Mouse (Mus musculus) ovary, adult 18-20 months (tissue): Measurements from ENCODE around the gene Hist1h3b.
A peak's percentile ranks its signal among the peaks of the same experiment; 100 is the strongest.
"Not testable (repeated sequence)": the region's sequence is repeated elsewhere in the genome, so short reads cannot be mapped to it uniquely, and the experiment has no call there.

Source experiments
- DNase-seq: peaks from one replicate; pipeline ENCODE4 v3.0.0; 2022; ENCODE audit warnings: low spot score, mixed read lengths

Hist1h3b gene

DNA sequence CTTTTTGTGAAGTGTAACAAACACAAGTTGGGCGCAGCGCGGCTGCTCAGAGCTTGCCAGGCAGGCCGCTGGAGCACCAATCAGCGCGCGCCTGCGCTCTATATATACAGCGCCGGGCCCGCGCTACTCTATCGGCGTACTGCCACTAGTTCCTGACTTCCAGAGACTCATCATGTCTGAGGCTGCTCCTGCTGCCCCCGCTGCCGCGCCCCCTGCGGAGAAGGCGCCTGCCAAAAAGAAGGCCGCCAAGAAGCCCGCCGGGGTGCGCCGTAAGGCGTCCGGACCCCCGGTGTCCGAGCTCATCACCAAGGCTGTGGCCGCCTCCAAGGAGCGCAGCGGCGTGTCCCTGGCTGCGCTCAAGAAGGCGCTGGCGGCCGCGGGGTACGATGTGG lies 13.4 kb upstream of the Hist1h3b start, which contains the start of gene Hist1h1c:
TSS of gene Hist1h1c (plus strand) at position 132 of the 392 bp plus-strand sequence.
- peak; percentile 84 for DNase-seq

DNA sequence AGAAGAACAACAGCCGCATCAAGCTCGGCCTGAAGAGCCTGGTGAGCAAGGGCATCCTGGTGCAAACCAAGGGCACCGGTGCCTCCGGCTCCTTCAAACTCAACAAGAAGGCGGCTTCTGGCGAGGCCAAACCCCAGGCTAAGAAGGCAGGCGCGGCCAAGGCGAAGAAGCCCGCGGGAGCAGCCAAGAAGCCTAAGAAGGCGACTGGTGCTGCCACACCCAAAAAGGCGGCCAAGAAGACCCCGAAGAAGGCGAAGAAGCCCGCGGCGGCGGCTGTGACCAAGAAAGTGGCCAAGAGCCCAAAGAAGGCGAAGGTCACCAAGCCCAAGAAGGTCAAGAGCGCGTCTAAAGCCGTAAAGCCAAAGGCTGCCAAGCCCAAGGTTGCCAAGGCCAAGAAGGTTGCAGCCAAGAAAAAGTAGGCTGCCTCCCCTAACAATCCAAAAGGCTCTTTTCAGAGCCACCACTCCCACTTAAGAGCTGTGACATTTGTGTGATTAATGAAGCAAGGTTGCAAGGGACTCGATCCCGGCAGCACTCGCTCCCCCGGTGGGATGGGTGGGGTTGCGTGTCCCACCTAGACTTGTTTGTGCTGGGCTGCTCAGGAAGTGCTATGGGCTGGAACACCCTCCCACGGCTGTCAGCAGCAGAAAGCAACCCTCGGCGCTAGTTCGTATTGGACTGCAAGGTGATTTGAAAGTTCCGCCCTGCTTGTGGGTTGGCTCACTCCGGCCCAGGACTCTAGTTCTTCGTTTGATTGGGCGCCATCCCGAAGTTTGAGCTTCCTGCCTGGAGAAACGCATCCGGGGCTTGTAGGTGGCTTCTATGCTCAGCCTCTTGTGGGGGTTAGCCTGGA lies 12.8 kb upstream of the Hist1h3b start:
- peak; percentile 93 for DNase-seq

GRCm38 (mm10) chr13:23739922-23740252 lies 12.2 kb upstream of the Hist1h3b start:
- no peak for DNase-seq

- DNase-seq = no peak
Observed at GRCm38 (mm10) chr13:23740256-23740840, 11.7 kb upstream of the Hist1h3b start.

GRCm38 (mm10) chr13:23740910-23741309 lies 11.2 kb upstream of the Hist1h3b start:
- no peak for DNase-seq

DNA sequence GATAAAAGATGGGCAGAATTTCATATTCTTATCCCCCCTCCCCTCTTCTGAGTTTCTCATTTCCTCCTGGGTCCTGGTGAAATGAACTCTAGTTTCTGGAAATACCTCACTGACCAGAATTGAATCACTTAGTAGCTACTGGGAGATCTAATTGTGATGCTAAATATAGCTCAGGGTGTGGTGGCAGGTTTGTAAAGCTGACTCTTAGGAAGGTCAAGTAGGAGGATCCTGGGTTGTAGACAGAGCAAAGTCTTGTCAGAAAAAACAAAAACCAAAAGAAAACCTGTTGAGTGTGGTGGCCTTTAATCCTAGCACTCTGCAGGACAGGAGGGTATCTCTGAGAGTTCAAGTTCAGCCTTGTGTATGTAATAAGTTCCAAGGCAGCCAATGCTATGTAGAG lies 10.1 kb upstream of the Hist1h3b start:
- DNase-seq = no peak

DNA sequence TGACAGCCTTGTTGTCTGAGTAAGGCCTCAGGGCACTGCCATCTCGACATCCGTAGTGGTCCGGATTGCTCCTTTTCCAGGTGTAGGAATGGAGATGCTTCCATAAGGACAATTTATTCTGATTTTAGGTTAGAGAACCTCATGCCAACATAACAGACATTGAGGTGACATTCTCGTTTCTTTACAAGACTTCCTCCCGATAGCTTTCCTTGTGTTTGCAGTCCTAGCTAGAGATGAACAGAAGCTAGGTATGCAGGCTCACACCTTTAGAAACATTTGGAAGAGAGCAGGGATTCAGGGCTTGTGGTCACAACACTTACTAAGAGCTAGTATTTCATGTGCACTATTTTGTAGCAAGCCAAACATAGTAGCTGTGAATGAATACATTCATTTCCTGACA lies 8.9 kb upstream of the Hist1h3b start:
- no peak for DNase-seq

- no peak for DNase-seq
Observed at GRCm38 (mm10) chr13:23743963-23744362, 8.1 kb upstream of the Hist1h3b start.

DNA sequence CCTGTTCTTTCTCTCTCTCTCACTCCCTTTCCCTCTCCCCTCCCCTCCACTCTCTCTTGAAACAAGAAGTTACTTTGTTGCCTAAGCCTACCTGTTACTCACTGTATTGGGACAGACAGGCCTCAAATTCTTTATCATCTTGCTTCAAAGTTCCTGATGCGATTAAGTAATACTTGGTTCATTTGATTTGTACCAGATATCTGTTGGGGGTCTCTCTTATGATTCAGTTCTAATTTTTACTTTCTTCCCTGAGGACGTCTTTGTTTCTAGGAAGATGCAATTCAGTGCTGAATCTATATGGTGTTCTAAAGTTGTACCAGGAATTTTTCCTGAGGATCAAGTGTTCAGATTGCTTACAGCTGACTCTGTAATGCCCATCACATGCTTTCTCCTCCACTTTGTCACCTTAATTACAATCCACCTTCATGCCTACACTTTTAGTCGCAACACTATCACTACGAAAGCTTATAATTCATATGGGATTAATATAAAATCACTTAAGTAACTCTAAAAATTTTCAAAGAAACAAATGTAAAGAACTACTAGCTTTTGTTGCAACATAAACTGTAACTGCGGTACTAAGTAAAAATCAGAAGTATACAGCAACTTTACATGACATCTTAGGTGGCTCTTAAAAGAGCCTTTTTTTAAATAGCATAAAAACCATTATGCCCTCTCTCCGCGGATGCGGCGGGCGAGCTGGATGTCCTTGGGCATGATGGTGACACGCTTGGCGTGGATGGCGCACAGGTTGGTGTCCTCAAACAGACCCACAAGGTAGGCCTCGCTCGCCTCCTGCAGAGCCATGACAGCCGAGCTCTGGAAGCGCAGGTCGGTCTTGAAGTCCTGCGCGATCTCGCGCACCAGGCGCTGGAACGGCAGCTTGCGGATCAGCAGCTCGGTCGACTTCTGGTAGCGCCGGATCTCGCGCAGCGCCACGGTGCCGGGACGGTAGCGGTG lies 7.4 kb upstream of the Hist1h3b start:
- no peak for DNase-seq

DNA sequence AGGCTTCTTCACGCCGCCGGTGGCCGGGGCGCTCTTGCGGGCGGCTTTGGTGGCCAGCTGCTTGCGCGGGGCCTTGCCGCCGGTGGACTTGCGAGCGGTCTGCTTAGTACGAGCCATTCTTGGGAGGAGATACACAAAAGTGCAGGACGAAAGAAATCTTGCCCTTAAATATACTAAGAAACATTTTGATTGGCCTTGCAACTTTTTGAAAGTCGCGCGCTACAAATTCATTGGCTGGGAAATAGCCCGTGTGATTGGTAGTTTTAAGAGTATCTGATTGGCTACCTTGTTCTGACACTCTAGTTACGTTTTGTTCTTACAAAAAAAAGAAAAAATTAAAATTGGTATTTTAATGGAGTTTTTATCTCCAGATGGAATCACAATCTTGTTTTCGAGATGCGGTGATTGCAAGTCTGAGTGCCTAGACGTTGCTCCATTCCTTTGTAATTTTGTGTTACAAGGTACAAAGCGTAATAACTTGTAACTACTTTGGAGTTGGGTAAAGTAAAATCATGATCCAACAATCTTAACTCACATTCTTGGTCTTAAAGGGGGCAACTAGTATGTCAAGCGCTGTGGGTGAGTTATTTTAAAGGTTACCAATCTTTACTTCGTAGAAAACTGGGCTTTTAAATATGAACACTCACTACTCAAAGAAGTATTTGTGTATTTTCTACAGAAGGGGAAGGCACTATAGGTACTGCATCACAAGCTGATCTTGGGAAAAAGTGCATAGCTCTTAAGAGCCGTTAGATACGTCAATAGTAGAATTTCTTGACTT lies 6.5 kb upstream of the Hist1h3b start, which contains the start of gene Hist1h3c:
TSS of gene Hist1h3c (minus strand) at position 222 of the 781 bp plus-strand sequence.
- DNase-seq = peak; percentile 59

DNA sequence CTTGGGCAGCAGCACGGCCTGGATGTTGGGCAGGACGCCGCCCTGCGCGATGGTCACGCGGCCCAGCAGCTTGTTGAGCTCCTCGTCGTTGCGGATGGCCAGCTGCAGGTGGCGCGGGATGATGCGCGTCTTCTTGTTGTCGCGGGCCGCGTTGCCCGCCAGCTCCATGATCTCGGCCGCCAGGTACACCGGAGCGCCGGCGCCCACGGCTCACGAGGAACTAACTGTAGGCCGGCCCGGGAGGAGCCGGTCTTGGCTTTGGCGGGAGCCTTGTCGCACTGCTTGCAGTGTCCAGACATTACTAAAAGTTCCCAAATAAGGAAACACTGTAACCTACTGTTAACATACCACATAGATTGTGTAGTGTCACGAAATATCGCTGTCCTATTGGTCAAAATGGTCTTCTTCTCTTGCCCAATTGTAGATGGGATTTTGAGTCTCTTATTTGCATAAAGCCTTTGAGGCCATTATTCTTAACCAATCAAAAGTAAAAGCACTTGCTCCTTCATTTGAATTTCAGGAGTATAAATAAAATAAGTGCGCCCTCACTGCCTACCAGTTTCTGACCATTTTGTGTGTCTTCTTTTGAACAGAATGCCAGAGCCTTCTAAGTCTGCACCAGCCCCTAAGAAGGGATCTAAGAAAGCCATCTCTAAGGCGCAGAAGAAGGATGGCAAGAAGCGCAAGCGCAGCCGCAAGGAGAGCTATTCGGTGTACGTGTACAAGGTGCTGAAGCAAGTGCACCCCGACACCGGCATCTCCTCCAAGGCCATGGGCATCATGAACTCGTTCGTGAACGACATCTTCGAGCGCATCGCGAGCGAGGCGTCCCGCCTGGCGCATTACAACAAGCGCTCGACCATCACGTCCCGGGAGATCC lies 5.6 kb upstream of the Hist1h3b start, which contains the start of gene Hist1h2bb:
TSS of gene Hist1h2bb (plus strand) at position 534 of the 880 bp plus-strand sequence.
- DNase-seq = peak; percentile 45

- no peak for DNase-seq
Observed at GRCm38 (mm10) chr13:23747081-23747891, 4.8 kb upstream of the Hist1h3b start.

DNA sequence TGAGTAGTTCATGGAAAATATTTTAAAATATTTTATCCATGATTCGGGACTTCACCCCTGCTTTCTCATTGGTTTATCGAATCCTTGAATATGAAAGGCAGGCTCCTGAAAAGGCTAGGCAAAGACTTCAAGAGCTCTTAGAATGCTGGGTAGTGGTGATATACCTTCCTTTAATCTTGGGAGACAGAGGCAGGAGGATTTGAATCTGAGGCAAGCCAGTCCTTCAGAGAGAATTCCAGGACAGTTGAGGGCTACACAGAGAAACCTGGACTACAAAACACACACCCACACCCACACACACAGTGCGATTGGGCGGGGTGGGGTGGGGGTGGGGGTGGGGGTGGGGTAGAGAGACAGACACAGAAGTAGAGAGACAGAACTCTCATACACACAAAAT lies 4.2 kb upstream of the Hist1h3b start:
- DNase-seq = no peak

- DNase-seq = no peak
Observed at GRCm38 (mm10) chr13:23749563-23750121, 2.4 kb upstream of the Hist1h3b start.

DNA sequence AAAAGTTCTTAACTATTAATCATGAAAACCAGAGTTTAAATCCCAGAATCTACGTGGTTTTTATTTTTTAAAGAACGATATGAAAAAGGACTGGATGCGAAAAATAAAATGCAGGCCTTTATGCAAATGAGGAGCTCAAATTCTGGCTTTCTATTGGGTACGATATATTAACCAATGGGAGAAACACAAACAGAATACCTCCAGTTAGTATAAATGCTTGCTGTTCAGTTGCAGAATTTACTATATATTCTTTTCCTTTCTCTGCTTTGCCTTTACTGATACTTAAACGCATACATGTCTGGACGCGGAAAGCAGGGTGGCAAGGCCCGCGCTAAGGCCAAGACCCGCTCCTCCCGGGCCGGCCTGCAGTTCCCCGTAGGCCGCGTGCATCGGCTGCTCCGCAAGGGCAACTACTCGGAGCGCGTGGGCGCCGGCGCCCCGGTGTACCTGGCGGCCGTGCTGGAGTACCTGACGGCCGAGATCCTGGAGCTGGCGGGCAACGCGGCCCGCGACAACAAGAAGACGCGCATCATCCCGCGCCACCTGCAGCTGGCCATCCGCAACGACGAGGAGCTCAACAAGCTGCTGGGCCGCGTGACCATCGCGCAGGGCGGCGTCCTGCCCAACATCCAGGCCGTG lies 1.1 kb upstream of the Hist1h3b start, which contains the start of gene Hist1h2ab:
TSS of gene Hist1h2ab (plus strand) at position 288 of the 639 bp plus-strand sequence.
- not testable (repeated sequence) for DNase-seq

DNA sequence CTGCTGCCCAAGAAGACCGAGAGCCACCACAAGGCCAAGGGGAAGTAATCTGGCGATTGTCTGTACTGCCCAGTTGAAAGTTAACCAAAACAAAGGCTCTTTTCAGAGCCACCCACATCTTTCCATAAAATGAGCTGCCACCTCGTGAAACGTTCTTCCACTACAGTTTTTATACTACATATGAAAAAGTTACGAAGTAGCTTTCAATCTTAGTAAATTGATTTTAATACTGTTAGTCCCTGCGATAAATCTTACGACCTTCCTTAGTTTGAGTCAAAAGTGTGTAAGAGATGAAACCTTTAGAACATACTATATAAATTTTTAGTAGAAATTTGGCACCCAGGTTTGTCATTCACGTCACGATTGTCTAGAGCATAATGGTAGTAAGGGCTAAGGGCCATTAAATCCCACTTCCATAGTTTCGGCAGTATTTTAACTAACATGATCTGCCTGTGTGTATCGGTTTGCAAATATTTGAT lies 550 bp upstream of the Hist1h3b start:
- no peak for DNase-seq

DNA sequence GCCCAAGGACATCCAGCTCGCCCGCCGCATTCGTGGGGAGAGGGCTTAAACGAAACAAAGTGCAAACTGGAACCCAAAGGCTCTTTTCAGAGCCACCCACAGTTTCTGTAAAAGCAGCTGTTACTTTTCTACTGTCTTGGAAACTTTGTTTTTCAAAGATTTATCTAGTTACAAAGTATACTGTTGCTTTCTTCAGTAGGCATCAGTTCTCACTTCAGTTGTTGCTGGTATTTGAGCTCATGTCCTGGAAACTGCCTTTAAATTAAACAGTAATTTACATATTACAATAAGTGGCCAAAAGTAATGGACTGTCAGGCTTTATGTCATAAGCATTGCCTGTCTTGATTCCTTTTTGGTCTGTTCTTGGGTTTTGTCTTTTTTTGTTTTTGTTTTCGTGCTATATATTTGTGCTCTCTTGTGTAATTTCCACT lies 690 bp downstream of the Hist1h3b start:
- no peak for DNase-seq

- DNase-seq = no peak
Observed at GRCm38 (mm10) chr13:23753314-23754078, 1.4 kb downstream of the Hist1h3b start.
